Mouse (Mus musculus) forebrain, postnatal 0 days (tissue): ENCODE results near the gene Esyt1. TPM values are rescaled to one million over a fixed set of nuclear protein-coding genes. Genes with fewer than 3 reads are reported as not detected.
"Not testable (repeated sequence)": the region's sequence is repeated elsewhere in the genome, so short reads cannot be mapped to it uniquely, and the experiment has no call there.

ENCODE experiments used
- ATAC-seq: fragments of 200-750 bp; cut with Nextera tagmentation; 2 replicates; pipeline ENCODE4 v1.8.0; 2017; ENCODE audit warnings: mild to moderate bottlenecking, moderate library complexity
- DNase-seq: peaks from one replicate; pipeline ENCODE4 v3.0.0-alpha.2; 2015
- H3K27ac ChIP-seq: fragments of 300-500 bp; sonication (generic); 2 replicates; pipeline ENCODE4 v1.5.1; 2014; ENCODE audit warnings: low read depth, mild to moderate bottlenecking, antibody characterized with exemption, low read length, moderate library complexity, mixed read lengths
- H3K27me3 ChIP-seq: fragments of 300-500 bp; sonication (generic); 2 replicates; pipeline ENCODE4 v1.6.1; 2014; ENCODE audit warnings: mild to moderate bottlenecking, low read length, mixed read lengths; ENCODE audit not compliant: insufficient read depth
- H3K36me3 ChIP-seq: fragments of 300-500 bp; sonication (generic); 2 replicates; pipeline ENCODE4 v1.6.1; 2014; ENCODE audit warnings: mild to moderate bottlenecking, moderate library complexity; ENCODE audit not compliant: insufficient read depth
- H3K4me1 ChIP-seq: fragments of 300-500 bp; sonication (generic); 2 replicates; pipeline ENCODE4 v1.6.1; 2014; ENCODE audit warnings: antibody characterized with exemption; ENCODE audit not compliant: insufficient read depth
- H3K4me2 ChIP-seq: fragments of 300-500 bp; sonication (generic); 2 replicates; pipeline ENCODE4 v1.6.1; 2014; ENCODE audit warnings: low read depth, mild to moderate bottlenecking, moderate library complexity
- H3K4me3 ChIP-seq: fragments of 300-500 bp; sonication (generic); 2 replicates; pipeline ENCODE4 v1.5.1; 2014; ENCODE audit warnings: low read depth, low read length, mixed read lengths
- H3K9ac ChIP-seq: fragments of 300-500 bp; sonication (generic); 2 replicates; pipeline ENCODE4 v1.6.1; 2014; ENCODE audit warnings: mild to moderate bottlenecking
- H3K9me3 ChIP-seq: fragments of 300-500 bp; sonication (generic); 2 replicates; pipeline ENCODE4 v1.6.1; 2016; ENCODE audit warnings: low read length
- CTCF ChIP-seq: sonication (generic); IDR thresholded peaks from 2 replicates; pipeline ENCODE4 v1.5.1; 2016; ENCODE audit warnings: antibody characterized with exemption, control low read depth, low read depth
- WGBS: fragments of 180-500 bp; shearing (Covaris S2); extraction: QIAGEN DNeasy Blood & Tissue Kit; methylation state at CpG from one replicate; pipeline ENCODE4 v1.1.7; 2014; 5-methylcytosine and 5-hydroxymethylcytosine counted together
- polyA plus RNA-seq: library from polyadenylated mRNA; unstranded; fragments of >200 nt; fragmentation: Nextera tagmentation; extraction: Ambion mirVana; gene quantifications from 2 replicates; pipeline ENCODE4 v1.2.1, GENCODE M21; 2015
- total RNA-seq: library from RNA; depleted of rRNA; stranded (reverse); fragments of >200 nt; gene quantifications from 2 replicates; pipeline ENCODE4 v1.2.3, GENCODE M21; 2014; rRNA removed

Gene Esyt1
- 9.9 and 14.8 TPM in 2 replicates for total RNA-seq
- polyA plus RNA-seq = 4.4 and 5.3 TPM in 2 replicates

DNA sequence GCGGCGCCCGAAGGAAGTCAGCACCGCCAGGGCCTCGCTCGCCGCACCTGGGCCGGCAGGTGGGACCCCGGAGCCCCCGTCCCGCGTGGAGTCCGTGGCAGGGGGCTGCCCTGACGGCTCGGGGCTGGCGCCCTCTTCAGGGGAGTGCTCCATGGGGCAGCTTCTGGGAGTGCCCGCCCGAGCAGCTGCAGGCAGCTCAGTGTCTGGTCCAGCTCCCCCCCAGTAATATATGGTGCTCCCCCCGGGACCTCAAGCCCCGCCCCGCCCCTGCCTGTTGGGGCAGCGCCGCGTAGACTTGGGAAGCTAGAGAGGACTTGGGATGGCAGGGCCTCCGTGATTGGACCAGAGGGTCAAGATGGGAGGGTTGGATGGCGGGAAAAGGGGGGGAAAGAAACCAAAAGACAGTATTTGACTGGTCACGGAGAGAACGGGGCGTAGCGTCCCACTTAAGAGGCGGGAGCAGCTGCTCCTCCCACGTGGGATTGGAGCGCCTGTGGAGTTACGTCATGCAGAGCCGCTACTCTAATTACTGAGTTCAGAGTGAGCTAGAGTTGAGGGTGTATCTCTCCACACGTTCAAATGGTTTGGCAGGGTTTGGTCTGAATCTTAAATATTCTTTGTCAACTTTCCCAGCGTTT, at the start of gene Esyt1:
Esyt1 (minus strand) TSS at position 201 of the 638 bp plus-strand sequence.
- peak within 1 kb of the TSS; percentile 59 for H3K4me3 ChIP-seq
- peaks cover 6% of the 10 kb centered on the region; the same call in 1 of the 2 replicates for H3K4me1 ChIP-seq
- 0 out of 2 replicates have a peak, but pooled peaks cover 4% of the 10 kb centered on the region for H3K27me3 ChIP-seq
- peak; percentile 95 for ATAC-seq
- H3K9ac ChIP-seq = peak within 1 kb of the TSS; percentile 60
- peak within 1 kb of the TSS; percentile 96 for H3K4me2 ChIP-seq
- peak within 1 kb of the TSS; percentile 9; the same call in 1 of the 2 replicates for H3K27ac ChIP-seq
- TF ChIP-seq CTCF = peak; percentile 52
- no peaks in the 10 kb centered on the region for H3K36me3 ChIP-seq
- no peaks in the 10 kb centered on the region for H3K9me3 ChIP-seq
- 1% methylated on average over 36 of the region's 37 CpGs for WGBS
- DNase-seq = peak; percentile 93

DNA sequence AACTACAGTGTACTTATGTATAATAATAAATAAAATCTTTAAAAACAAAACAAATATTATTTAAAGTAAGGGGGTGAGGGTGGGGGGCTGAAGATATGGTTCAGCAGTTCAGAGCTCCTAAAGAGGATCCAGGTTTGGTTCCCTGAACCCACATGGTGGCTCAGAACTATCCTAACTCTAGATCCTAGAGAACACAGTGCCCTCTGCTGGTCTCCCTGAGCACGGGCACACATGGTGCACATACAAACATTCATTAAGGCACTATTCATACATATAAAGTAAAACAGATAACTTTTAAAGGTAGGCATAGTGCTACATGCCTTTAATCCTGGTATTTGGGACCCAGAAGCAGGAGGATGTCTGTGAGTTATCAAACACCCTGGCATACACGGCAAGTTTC, 49.4 kb upstream of the Esyt1 start:
- Histone ChIP-seq H3K4me1 (no peaks in the 10 kb centered on the region), H3K9me3 (no peaks in the 10 kb centered on the region), H3K9ac (no peak overlapping the region), H3K36me3 (no peaks in the 10 kb centered on the region), H3K27ac (no peak overlapping the region), H3K4me3 (no peak overlapping the region), H3K27me3 (no peaks in the 10 kb centered on the region), H3K4me2 (no peak overlapping the region)
- WGBS = 90% methylated on average over 2 of the region's 2 CpGs
- DNase-seq (no peak), ATAC-seq (no peak)
- peak; percentile 37 for TF ChIP-seq CTCF

DNA sequence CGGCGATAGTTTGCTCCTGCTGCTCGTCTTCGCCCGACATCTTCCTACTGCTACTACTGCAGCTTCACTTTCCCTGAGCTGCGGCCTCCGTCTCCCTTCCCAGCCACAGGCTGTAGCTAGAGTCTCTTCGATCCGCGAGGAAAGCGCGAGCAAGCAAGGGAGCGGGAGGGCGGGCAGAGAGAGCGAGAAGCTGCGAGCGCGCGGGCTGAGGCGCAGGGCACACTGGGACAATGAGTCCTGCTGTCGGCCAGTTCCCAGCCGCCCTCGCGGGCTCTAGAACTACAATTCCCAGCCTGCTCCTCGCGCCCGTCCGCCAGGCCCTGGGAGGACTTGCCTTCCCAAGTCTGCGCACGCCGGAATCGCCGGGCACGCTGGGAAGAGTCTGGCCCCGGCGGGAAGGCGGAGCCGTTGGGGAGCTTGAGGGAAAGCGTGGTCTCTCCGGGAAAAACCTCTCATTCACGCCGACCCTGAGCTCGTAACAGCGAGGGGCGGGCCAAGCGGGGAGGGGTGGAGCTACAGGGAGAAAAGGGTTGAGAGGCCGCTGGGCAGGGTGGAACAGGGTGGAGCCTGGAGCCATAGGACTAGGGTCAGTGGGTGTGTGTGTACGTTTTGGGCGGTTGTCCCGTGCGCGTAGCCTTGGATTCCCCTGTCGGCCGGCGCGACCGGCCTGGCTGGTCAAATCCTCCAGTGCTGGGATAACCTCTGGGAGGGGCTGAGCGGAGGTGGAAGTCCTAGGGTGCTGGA, 40.3 kb upstream of the Esyt1 start, which contains the start of gene Pa2g4:
Pa2g4 (minus strand) TSS at position 200 of the 744 bp plus-strand sequence.
- peak within 1 kb of the TSS; percentile 78 for H3K9ac ChIP-seq
- peaks cover 7% of the 10 kb centered on the region; the same call in 1 of the 2 replicates for H3K4me1 ChIP-seq
- DNase-seq (peak; percentile 99), ATAC-seq (peak; percentile 99)
- peak within 1 kb of the TSS; percentile 83 for H3K27ac ChIP-seq
- H3K36me3 ChIP-seq = peaks cover 21% of the 10 kb centered on the region
- 2% methylated on average over 58 of the region's 58 CpGs for WGBS
- no peak; the same call in 1 of the 2 replicates for TF ChIP-seq CTCF
- peak within 1 kb of the TSS; percentile 76 for H3K4me2 ChIP-seq
- no peaks in the 10 kb centered on the region for H3K27me3 ChIP-seq
- peak within 1 kb of the TSS; percentile 84 for H3K4me3 ChIP-seq
- H3K9me3 ChIP-seq = no peaks in the 10 kb centered on the region

DNA sequence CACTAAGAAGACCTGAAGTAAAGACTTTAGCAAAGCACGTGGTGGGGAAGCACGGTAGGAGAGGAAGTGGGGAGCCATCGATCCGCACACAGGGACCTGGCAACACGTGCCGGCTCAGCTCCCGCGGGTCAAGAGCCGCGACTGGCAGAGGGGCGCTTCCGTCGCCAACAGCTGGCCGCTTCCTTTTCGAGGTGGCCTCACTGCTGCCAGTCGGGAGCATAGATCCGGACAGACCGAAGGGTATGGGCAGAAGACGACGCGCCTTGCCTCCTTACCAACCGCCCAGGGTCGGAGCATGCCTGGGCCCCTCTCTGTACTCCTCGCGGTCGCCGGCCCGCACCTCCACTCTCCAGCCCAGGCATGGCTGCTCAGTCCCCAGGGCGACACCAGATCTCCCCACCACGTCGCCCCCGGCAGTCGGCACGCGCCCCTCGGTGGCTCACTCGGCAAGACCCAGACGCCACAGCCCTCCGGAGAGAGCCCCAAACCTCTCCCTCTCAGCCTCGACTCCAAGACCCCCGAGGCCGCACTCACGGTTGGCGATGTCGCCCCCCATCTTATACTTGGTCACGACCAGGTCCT, 39.6 kb upstream of the Esyt1 start:
- peaks cover 28% of the 10 kb centered on the region for H3K36me3 ChIP-seq
- under 1% methylated on average over 38 of the region's 46 CpGs for WGBS
- H3K4me1 ChIP-seq = peaks cover 7% of the 10 kb centered on the region; the same call in 1 of the 2 replicates
- peak overlapping the region; percentile 78 for H3K9ac ChIP-seq
- 0 out of 2 replicates have a peak, but pooled peaks have one; percentile 2 for TF ChIP-seq CTCF
- no peak for DNase-seq
- peak; percentile 37 for ATAC-seq
- peak overlapping the region; percentile 76 for H3K4me2 ChIP-seq
- peak overlapping the region; percentile 83 for H3K27ac ChIP-seq
- no peaks in the 10 kb centered on the region for H3K9me3 ChIP-seq
- H3K27me3 ChIP-seq = no peaks in the 10 kb centered on the region
- H3K4me3 ChIP-seq = peak overlapping the region; percentile 84

- no peak for TF ChIP-seq CTCF
- DNase-seq (no peak), ATAC-seq (no peak)
- peaks cover 7% of the 10 kb centered on the region; the same call in 1 of the 2 replicates for H3K4me1 ChIP-seq
- no peak overlapping the region for H3K4me3 ChIP-seq
- H3K27me3 ChIP-seq = no peaks in the 10 kb centered on the region
- peaks cover 45% of the 10 kb centered on the region for H3K36me3 ChIP-seq
- no peak overlapping the region for H3K27ac ChIP-seq
- no peak overlapping the region for H3K9ac ChIP-seq
- no peaks in the 10 kb centered on the region for H3K9me3 ChIP-seq
- 92% methylated on average over 6 of the region's 6 CpGs for WGBS
- H3K4me2 ChIP-seq = no peak overlapping the region
Observed at GRCm38 (mm10) chr10:128563544-128563943, 37.9 kb upstream of the Esyt1 start.

DNA sequence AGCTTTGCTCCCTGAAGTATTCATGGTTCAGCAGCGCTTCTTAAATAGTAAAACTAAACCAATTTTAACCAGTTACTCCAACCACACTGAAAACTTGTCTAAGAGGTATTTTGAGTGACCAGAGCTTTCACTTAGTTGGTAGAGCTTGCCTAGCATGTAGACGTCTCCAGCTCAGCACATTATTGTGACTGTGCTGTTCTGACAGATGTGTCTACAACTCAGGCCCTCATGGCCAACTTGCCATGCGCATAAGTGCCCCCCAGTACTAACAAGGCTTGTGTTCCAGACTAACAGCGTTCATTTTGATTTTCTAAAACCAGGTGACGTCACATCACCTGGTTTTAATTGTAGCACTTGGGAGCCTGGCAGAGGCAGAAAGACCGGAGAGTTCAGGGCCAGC, 31.3 kb upstream of the Esyt1 start:
- Histone ChIP-seq H3K4me2 (no peak overlapping the region), H3K9ac (no peak overlapping the region), H3K4me1 (no peaks in the 10 kb centered on the region), H3K27me3 (no peaks in the 10 kb centered on the region), H3K36me3 (peaks cover 39% of the 10 kb centered on the region), H3K27ac (no peak overlapping the region), H3K9me3 (no peaks in the 10 kb centered on the region), H3K4me3 (no peak overlapping the region)
- ATAC-seq (no peak), DNase-seq (no peak)
- TF ChIP-seq CTCF = no peak
- WGBS = 88% methylated on average over 6 of the region's 6 CpGs

GRCm38 (mm10) chr10:128556286-128556685, 30.6 kb upstream of the Esyt1 start:
- no peak for ATAC-seq
- Histone ChIP-seq H3K9ac (no peak overlapping the region), H3K9me3 (no peaks in the 10 kb centered on the region), H3K4me1 (no peaks in the 10 kb centered on the region), H3K4me3 (no peak overlapping the region), H3K36me3 (peaks cover 32% of the 10 kb centered on the region), H3K4me2 (no peak overlapping the region), H3K27ac (no peak overlapping the region), H3K27me3 (no peaks in the 10 kb centered on the region)
- peak; percentile 44 for TF ChIP-seq CTCF
- no peak for DNase-seq

GRCm38 (mm10) chr10:128555567-128555966, 29.9 kb upstream of the Esyt1 start:
- H3K4me1 ChIP-seq, H3K9me3 ChIP-seq, ATAC-seq, H3K27ac ChIP-seq, H3K9ac ChIP-seq, H3K4me3 ChIP-seq, H3K4me2 ChIP-seq, DNase-seq, H3K27me3 ChIP-seq: not testable (repeated sequence)
- WGBS = 95% methylated on average over 1 of the region's 1 CpGs
- peaks cover 25% of the 10 kb centered on the region for H3K36me3 ChIP-seq

DNA sequence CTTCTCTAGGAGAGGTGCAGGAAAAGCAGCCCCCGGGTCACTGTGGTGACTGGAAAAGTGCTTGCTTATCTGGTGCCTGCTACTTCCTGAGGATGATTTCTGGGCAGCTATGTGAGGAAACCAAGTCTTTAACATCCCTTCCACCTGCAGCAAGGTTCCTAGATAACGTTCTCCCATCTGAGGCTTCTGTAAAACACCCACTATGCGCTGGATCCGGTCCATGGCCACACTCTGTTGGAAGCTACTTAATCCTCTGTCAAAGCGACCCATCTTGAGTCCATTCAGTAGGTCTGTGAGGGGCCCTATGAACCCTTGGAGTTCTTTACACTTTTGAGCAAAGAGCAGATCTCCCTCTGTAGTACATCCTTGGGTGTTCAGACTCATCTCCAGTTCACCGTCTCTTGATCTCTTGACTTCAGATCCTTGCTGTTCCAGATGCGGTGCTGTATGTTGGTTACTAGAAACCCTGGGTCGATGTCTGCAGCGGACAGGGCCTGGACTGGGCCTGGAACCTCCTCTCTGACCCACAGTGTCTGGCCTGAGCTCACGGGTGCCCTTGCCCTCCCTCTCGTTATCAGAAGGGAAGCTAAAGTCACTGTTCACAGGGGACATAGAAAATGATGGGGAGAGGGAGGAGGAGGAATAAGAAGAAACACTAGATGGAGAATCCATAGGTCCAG, 24.6 kb upstream of the Esyt1 start:
- not testable (repeated sequence) for H3K4me2 ChIP-seq, H3K36me3 ChIP-seq, ATAC-seq, H3K4me1 ChIP-seq, H3K27ac ChIP-seq, DNase-seq, H3K4me3 ChIP-seq, H3K9me3 ChIP-seq, H3K9ac ChIP-seq, H3K27me3 ChIP-seq
- 91% methylated on average over 11 of the region's 11 CpGs for WGBS
